Mouse (Mus musculus) urinary bladder, postnatal 36 days (tissue): Measurements from ENCODE around the gene Dcpp1.

Experiments used
- DNase-seq, 2 experiments: peaks; one replicate each; pipeline ENCODE4 v3.0.0; 2022; ENCODE audit warnings: low spot score in 2 of 2, mixed read lengths in 1 of 2

The Dcpp1 gene

DNA sequence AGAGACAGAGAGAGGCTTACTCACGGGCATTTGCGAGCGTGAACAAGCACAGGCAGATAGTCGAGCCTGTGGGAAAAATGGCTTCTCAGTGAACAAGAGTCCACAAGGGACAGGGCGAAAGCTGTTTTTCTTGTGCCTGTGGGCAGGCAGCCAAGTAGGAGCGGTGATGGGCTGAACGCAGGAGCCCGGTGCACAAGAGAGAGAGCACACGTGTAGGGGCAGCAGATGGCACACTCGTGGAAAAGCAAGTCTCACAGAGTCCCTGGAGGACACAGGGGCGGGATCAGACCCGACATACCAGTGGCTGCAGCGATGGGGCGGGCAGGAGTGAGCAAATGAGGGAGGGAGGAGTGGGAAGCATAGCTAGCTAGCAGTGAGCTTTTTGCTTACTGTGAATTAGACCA lies 44.4 kb downstream of the Dcpp1 start:
- DNase-seq = peak; percentile 68 to 72

GRCm38 (mm10) chr17:23931157-23931556 lies 50.5 kb downstream of the Dcpp1 start:
- DNase-seq = no peak
